Mouse (Mus musculus): ENCODE results near the gene Tlr11.

Gene Tlr11

DNA sequence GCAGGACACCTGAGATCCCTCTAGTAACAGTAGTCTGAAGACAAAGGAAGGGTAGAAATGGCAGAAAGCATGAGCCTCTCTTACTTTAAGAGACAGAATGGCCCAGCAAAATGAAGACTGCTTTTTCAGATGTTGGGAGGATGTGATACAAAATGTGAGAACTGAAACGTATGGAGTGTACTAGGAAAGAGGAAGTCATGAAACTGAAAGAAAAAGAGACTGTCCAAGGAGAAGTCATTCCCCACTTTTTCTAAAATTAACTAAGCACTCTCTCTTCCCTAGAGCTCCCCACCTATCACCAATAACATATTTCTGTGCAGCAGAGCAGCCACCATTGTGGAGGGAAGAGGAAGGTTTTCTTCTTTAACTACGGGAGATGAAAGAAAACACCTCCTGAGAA lies at the start of gene Tlr11:
Gene Tlr11 (plus strand): TSS at position 322 of the 400 bp plus-strand sequence.
- DNase-seq: no peak

DNA sequence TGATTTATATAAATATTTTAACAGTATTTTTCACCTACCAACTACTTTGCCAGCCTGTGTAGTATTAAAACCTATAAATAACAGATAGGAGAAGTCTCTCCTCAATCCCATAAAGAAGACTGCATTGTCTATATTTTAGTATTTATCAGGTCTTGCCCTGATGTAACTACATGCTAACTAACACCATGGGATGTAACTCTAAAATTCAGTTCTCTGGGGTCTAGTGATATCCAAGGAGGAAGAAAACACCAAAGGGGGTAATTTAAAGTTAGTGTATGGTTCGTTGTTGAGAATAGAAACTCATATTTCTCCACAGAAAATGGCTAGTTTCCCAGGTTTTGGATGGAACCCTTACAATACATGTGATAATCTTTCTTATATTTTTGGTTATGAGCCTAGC lies 31.1 kb upstream of the Tlr11 start, which contains the start of gene Olfr734:
Gene Olfr734 (minus strand): TSS at position 101 of the 400 bp plus-strand sequence.
- DNase-seq: no peak

DNA sequence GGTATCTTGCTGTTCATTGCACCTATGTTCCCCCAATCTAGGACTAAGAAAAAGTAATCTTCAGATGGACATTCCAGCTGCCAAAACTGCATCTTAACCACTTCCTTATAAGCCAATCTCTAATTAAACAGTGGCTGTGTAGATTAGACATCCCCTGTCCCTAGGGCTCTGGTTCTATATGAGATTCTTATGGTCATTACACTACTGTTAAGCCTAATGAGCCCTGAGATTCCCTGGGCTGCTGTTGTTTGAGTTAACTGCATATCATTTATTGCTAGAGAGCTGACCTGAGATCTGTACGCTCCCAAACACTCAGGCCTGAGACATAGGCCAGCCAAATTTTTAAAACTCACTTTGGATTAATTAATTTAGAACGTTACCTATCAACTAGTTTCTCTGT lies 8.9 kb upstream of the Tlr11 start, which contains the start of gene Olfr735:
Gene Olfr735 (minus strand): TSS at position 77 of the 400 bp plus-strand sequence.
- DNase-seq: no peak

- no peak for DNase-seq
These were observed 5.3 kb upstream of the Tlr11 start for GRCm38 (mm10) chr14:50352438-50352837.

DNA sequence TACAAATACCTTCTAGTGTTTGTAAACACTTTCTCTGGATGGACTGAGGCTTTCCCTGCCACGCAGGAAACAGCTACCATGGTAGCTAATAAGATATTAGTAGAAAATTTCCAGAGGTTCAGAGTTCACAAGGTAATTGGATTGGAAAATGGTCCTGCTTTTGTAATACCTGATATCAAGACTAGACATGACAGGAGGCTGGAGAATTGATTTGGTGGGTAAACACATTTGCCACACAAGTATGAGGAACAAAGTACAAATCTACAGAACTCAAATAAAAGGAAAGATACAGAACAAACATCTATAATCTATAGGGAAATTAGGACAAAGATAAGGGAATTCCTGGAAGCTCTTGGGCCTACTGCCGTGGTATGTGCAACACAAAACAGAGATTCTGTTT lies 989 bp upstream of the Tlr11 start:
- DNase-seq: no peak

GRCm38 (mm10) chr14:50360480-50360879 lies 2.8 kb downstream of the Tlr11 start:
- no peak for DNase-seq

DNA sequence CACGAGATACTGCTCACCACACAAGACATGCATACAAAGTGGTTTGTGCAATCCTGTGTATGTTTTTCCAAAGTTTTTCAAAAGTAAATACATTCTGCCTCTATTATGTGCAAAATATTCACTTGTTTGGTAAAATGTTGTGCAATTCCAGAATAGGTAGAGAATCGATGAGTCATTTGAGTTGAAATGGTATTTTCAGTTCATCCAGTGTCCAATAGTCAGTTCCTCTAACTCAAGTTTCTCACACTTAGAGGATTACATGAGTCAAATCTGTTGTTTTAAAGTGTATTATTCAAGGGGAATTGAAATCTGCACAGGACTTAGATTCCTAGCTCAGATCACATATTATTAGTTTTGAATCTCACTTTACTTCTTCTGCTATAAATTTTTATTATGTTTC lies 5.8 kb downstream of the Tlr11 start:
- DNase-seq: no peak

DNA sequence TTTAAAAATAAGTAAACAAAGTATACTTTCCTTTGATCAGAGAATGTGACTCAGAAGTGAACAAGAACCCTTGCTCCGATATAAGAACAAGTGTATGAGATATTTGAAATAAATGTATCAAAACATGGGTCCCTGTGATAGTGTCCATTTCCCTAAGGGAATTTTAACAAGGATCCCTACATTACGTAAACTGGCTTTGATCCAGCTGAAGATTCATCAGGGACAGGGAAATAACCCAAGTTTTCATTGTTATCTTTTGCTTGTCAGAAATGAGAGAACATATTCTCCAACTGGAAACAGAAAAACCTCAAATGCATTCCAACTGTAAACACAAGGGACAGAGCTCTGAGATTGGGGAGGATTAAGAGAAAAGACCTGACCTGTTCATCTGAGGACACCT lies 23.1 kb downstream of the Tlr11 start, which contains the start of gene Olfr736:
Gene Olfr736 (plus strand): TSS at position 301 of the 400 bp plus-strand sequence.
- no peak for DNase-seq

- no peak for DNase-seq
These were observed 49.6 kb downstream of the Tlr11 start, which contains the start of gene Olfr738 for GRCm38 (mm10) chr14:50407268-50407667. Olfr738 (plus strand) TSS chr14:50407568.
